Mouse (Mus musculus) intestine, postnatal 0 days (tissue): Measurements from ENCODE around the gene Golph3. TPM values are rescaled to one million over a fixed set of nuclear protein-coding genes. Genes with fewer than 3 reads are reported as not detected.

ENCODE experiments used
- ATAC-seq: fragments of 200-750 bp; cut with Nextera tagmentation; 2 replicates; pipeline ENCODE4 v1.8.0; 2017; ENCODE audit warnings: mild to moderate bottlenecking, moderate TSS enrichment, moderate library complexity
- H3K27ac ChIP-seq: fragments of 300-500 bp; sonication (generic); 2 replicates; pipeline ENCODE4 v1.5.1; 2014; ENCODE audit warnings: mild to moderate bottlenecking, low read depth, low read length, moderate library complexity
- H3K27me3 ChIP-seq: fragments of 300-500 bp; sonication (generic); replicated peaks from 2 replicates; pipeline ENCODE4 v1.6.1; 2014; ENCODE audit warnings: low read length, mixed read lengths; ENCODE audit not compliant: control insufficient read depth, insufficient read depth
- H3K36me3 ChIP-seq: fragments of 300-500 bp; sonication (generic); 2 replicates; pipeline ENCODE4 v1.6.1; 2014; ENCODE audit warnings: mild to moderate bottlenecking, moderate library complexity; ENCODE audit not compliant: control insufficient read depth, insufficient read depth
- H3K4me1 ChIP-seq: fragments of 300-500 bp; sonication (generic); replicated peaks from 2 replicates; pipeline ENCODE4 v1.6.1; 2014; ENCODE audit warnings: antibody characterized with exemption, low read length, mixed read lengths; ENCODE audit not compliant: control insufficient read depth, insufficient read depth
- H3K4me2 ChIP-seq: fragments of 300-500 bp; sonication (generic); replicated peaks from 2 replicates; pipeline ENCODE4 v1.6.1; 2014; ENCODE audit warnings: low read depth, mild to moderate bottlenecking, moderate library complexity
- H3K4me3 ChIP-seq: fragments of 300-500 bp; sonication (generic); 2 replicates; pipeline ENCODE4 v1.5.1; 2014; ENCODE audit warnings: low read depth, low read length
- H3K9ac ChIP-seq: fragments of 300-500 bp; sonication (generic); 2 replicates; pipeline ENCODE4 v1.6.1; 2014; ENCODE audit warnings: mild to moderate bottlenecking, low read depth, low read length
- H3K9me3 ChIP-seq: fragments of 300-500 bp; sonication (generic); 2 replicates; pipeline ENCODE4 v1.6.1; 2016; ENCODE audit warnings: mixed run types; ENCODE audit not compliant: control insufficient read depth
- CTCF ChIP-seq: sonication (generic); IDR thresholded peaks from 2 replicates; pipeline ENCODE4 v1.5.1; 2016; ENCODE audit warnings: low read depth, mild to moderate bottlenecking, control low read depth, antibody characterized with exemption, moderate library complexity
- WGBS: fragments of 180-500 bp; shearing (Covaris S2); extraction: QIAGEN DNeasy Blood & Tissue Kit; methylation state at CpG from one replicate; pipeline ENCODE4 v1.1.7; 2014; 5-methylcytosine and 5-hydroxymethylcytosine counted together
- polyA plus RNA-seq: library from polyadenylated mRNA; unstranded; fragments of >200 nt; fragmentation: Nextera tagmentation; extraction: Ambion mirVana; gene quantifications from 2 replicates; pipeline ENCODE4 v1.2.1, GENCODE M21; 2015

The Golph3 gene
- polyA plus RNA-seq, 1 experiment from 2014 or later: 70.0 TPM

DNA sequence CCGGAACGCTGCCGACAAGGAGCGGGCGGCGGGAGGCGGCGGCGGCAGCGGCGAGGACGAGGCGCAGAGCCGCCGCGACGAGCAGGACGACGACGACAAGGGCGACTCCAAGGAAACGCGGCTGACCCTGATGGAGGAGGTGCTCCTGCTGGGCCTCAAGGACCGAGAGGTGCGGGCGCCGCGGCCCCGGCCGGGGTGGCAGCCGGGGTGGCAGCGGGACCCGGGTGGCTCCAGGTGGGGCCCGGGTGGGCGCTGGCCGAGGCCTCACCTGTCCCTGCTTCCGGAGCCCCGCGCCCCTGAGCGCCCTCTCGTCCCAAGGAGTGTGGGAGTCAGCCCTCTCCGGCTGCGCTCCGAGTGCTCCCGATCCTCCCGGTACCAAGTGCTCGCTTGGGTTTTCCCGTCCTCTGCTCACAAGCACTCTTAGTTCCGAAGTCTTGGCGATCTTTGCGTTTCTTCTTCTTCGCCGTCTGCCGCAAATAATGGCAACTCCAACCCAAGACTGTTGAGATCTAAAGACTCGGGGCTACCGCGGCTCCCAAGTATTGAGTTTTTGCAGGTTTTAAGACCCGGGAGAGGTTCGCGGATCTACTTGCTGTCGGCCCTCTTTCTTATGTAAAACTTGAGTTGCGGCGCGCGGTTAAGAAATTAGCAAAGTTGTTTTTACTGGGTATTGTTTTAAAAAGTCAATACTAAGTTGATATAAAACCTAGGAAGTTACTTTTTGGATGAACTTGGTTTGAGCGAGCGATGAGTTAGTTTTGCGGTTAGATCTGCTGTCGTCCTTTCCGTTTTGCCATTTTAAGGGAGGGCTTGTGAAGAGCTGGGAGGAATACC lies 755 bp downstream of the Golph3 start, which contains the start of gene 1810049J17Rik:
Gene 1810049J17Rik, minus strand, starts transcription at position 112 of the 834 bp plus-strand sequence.
- Histone ChIP-seq H3K4me2 (peak within 1 kb of the TSS; percentile 85), H3K4me3 (peak within 1 kb of the TSS; percentile 100), H3K4me1 (peaks cover 3% of the 10 kb centered on the region; the same call in 1 of the 2 replicates), H3K9ac (peak within 1 kb of the TSS; percentile 99), H3K27ac (peak within 1 kb of the TSS; percentile 97), H3K27me3 (no peaks in the 10 kb centered on the region), H3K9me3 (no peaks in the 10 kb centered on the region), H3K36me3 (peaks cover 7% of the 10 kb centered on the region; the same call in 1 of the 2 replicates)
- WGBS: under 1% methylated on average over 66 of the region's 70 CpGs
- TF ChIP-seq CTCF: no peak
- ATAC-seq: peak; percentile 29

DNA sequence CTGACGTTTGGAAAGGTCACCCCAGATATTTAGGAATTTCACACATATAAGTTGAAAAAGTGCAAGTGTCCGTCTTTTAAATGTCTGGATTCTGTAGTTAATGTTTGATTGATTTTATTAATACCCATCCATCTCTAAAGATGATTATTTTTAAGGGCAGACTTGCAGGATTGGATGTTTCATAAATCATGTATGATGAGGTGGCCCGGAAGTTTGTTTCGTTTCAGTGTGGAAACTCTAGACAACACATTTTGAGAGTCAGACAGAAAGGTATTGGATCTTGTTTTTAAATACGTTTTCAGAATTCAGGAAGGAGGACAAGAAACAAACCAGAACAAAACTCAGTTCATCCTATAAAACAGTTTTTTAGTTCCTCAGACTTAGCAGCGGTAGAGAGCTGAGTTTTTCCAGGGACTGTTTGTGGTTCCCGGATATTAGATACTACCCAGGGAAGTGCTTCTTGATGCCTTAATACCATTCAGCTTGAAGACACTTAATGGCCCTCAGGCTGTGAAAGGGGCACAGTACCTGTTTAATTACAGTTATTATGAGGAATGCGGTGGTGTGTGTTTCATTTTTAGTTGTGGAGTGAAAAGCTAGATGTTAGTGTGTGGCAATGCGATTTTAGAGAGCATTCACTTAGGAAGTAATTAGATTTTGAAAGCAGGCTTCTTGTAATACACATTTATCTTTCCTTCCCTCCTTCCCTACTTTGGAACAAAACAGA lies 1.6 kb downstream of the Golph3 start:
- ATAC-seq: no peak
- Histone ChIP-seq H3K4me3 (peak overlapping the region; percentile 100), H3K27ac (no peak overlapping the region), H3K4me2 (peak overlapping the region; percentile 85), H3K9me3 (no peaks in the 10 kb centered on the region), H3K27me3 (no peaks in the 10 kb centered on the region), H3K4me1 (peaks cover 3% of the 10 kb centered on the region; the same call in 1 of the 2 replicates), H3K36me3 (peaks cover 7% of the 10 kb centered on the region; the same call in 1 of the 2 replicates), H3K9ac (peak overlapping the region; percentile 99)
- no peak for TF ChIP-seq CTCF
- 5% methylated on average over 9 of the region's 9 CpGs for WGBS

GRCm38 (mm10) chr15:12324326-12324725 lies 3.1 kb downstream of the Golph3 start:
- peaks cover 3% of the 10 kb centered on the region; the same call in 1 of the 2 replicates for H3K4me1 ChIP-seq
- H3K9me3 ChIP-seq: no peaks in the 10 kb centered on the region
- no peak overlapping the region; the same call in 1 of the 2 replicates for H3K27ac ChIP-seq
- no peaks in the 10 kb centered on the region for H3K27me3 ChIP-seq
- ATAC-seq: no peak
- no peak overlapping the region for H3K9ac ChIP-seq
- H3K4me2 ChIP-seq: peak overlapping the region; percentile 85
- WGBS: 90% methylated on average over 1 of the region's 1 CpGs
- H3K4me3 ChIP-seq: no peak overlapping the region
- peaks cover 7% of the 10 kb centered on the region; the same call in 1 of the 2 replicates for H3K36me3 ChIP-seq
- TF ChIP-seq CTCF: no peak

- WGBS: 68% methylated on average over 3 of the region's 3 CpGs
- H3K4me2 ChIP-seq: no peak overlapping the region
- no peak overlapping the region for H3K9ac ChIP-seq
- H3K27me3 ChIP-seq: no peaks in the 10 kb centered on the region
- no peak overlapping the region for H3K4me3 ChIP-seq
- no peak for ATAC-seq
- no peak overlapping the region for H3K27ac ChIP-seq
- H3K36me3 ChIP-seq: peaks cover 7% of the 10 kb centered on the region; the same call in 1 of the 2 replicates
- no peaks in the 10 kb centered on the region for H3K9me3 ChIP-seq
- no peak for TF ChIP-seq CTCF
- peaks cover 7% of the 10 kb centered on the region; the same call in 1 of the 2 replicates for H3K4me1 ChIP-seq
These were observed 9.1 kb downstream of the Golph3 start for GRCm38 (mm10) chr15:12330389-12330788.

- Histone ChIP-seq H3K36me3 (peaks cover 4% of the 10 kb centered on the region; the same call in 1 of the 2 replicates), H3K9ac (no peak overlapping the region), H3K4me3 (no peak overlapping the region), H3K27me3 (no peaks in the 10 kb centered on the region), H3K27ac (no peak overlapping the region), H3K4me1 (peaks cover 7% of the 10 kb centered on the region; the same call in 1 of the 2 replicates), H3K9me3 (no peaks in the 10 kb centered on the region), H3K4me2 (no peak overlapping the region)
- no peak for ATAC-seq
- no peak for TF ChIP-seq CTCF
These were observed 9.6 kb downstream of the Golph3 start for GRCm38 (mm10) chr15:12330892-12331291.

- peaks cover 7% of the 10 kb centered on the region; the same call in 1 of the 2 replicates for H3K4me1 ChIP-seq
- no peaks in the 10 kb centered on the region for H3K27me3 ChIP-seq
- no peaks in the 10 kb centered on the region; the same call in 1 of the 2 replicates for H3K36me3 ChIP-seq
- H3K9me3 ChIP-seq: no peaks in the 10 kb centered on the region
- WGBS: 37% methylated on average over 1 of the region's 1 CpGs
- ATAC-seq: no peak
- H3K4me2 ChIP-seq: no peak overlapping the region
- H3K4me3 ChIP-seq: no peak overlapping the region
- no peak overlapping the region for H3K27ac ChIP-seq
- no peak overlapping the region for H3K9ac ChIP-seq
- no peak for TF ChIP-seq CTCF
These were observed 10.1 kb downstream of the Golph3 start for GRCm38 (mm10) chr15:12331300-12331699.
